Mouse (Mus musculus): ENCODE data around the gene Fam49a. TPM values are rescaled to one million over a fixed set of nuclear protein-coding genes. Genes with fewer than 3 reads are reported as not detected.

Fam49a gene
- total RNA-seq, 1 experiment = 10.1 TPM

- Histone ChIP-seq H3K9ac (ENCODE audit: insufficient read depth, low read depth, low read length, poor library complexity, severe bottlenecking) (no peak overlapping the region), H3K4me1 (ENCODE audit: control insufficient read depth in 2 of 2, insufficient read depth in 2 of 2, low read length in 2 of 2, poor library complexity in 1 of 2) (peaks cover 2 to 20% of the 10 kb centered on the region in 2 experiments; a peak in 3 of 4 replicates), H3K27ac (ENCODE audit: insufficient read depth, low read depth, low read length, poor library complexity, severe bottlenecking) (no peak overlapping the region), H3K36me3 (ENCODE audit: control insufficient read depth, insufficient read depth, low read length, poor library complexity, severe bottlenecking) (no peaks in the 10 kb centered on the region), H3K4me3 (ENCODE audit: insufficient read depth in 1 of 2, low read depth in 1 of 2, low read length in 2 of 2, poor library complexity in 1 of 2, severe bottlenecking in 1 of 2) (no peak overlapping the region), H3K9me3 (ENCODE audit: control insufficient read depth, insufficient read depth, low read depth, low read length) (no peaks in the 10 kb centered on the region)
- TF ChIP-seq HCFC1 (IDR thresholded peaks at IDR 0.05; ENCODE audit: borderline replicate concordance, insufficient read depth, low read length) (no peak), MAFK (IDR thresholded peaks at IDR 0.05; ENCODE audit: insufficient read depth, low read depth, low read length) (no peak), CHD2 (IDR thresholded peaks at IDR 0.05; ENCODE audit: low read depth, low read length) (no peak), ZNF384 (IDR thresholded peaks at IDR 0.05; ENCODE audit: low read depth, low read length) (no peak), ZC3H11A (IDR thresholded peaks at IDR 0.05; ENCODE audit: borderline replicate concordance, low read depth, low read length) (no peak)
- no peak for DNase-seq (ENCODE audit: low read depth, low spot score)
- in situ Hi-C loops (cut with MboI; ENCODE audit: low sequenced_read_pairs in 2 of 2, unreplicated experiment in 2 of 2) = no loop called here
Observed at GRCm38 (mm10) chr12:12287787-12288132, 25.8 kb downstream of the Fam49a start.

GRCm38 (mm10) chr12:12288586-12288985 lies 26.6 kb downstream of the Fam49a start:
- H3K4me3 ChIP-seq (ENCODE audit: insufficient read depth in 1 of 2, low read depth in 1 of 2, low read length in 2 of 2, poor library complexity in 1 of 2, severe bottlenecking in 1 of 2) = no peak overlapping the region
- H3K27ac ChIP-seq (ENCODE audit: insufficient read depth, low read depth, low read length, poor library complexity, severe bottlenecking) = no peak overlapping the region
- H3K9ac ChIP-seq (ENCODE audit: insufficient read depth, low read depth, low read length, poor library complexity, severe bottlenecking) = no peak overlapping the region
- H3K9me3 ChIP-seq (ENCODE audit: control insufficient read depth, insufficient read depth, low read depth, low read length) = no peaks in the 10 kb centered on the region
- in situ Hi-C loops (cut with MboI; ENCODE audit: low sequenced_read_pairs in 2 of 2, unreplicated experiment in 2 of 2) = no loop called here
- no peak for DNase-seq (ENCODE audit: low read depth, low spot score)
- TF ChIP-seq MAFK (IDR thresholded peaks at IDR 0.05; ENCODE audit: insufficient read depth, low read depth, low read length) = no peak
- no peak for TF ChIP-seq CHD2 (IDR thresholded peaks at IDR 0.05; ENCODE audit: low read depth, low read length)
- TF ChIP-seq ZC3H11A (IDR thresholded peaks at IDR 0.05; ENCODE audit: borderline replicate concordance, low read depth, low read length) = no peak
- no peak for TF ChIP-seq ZNF384 (IDR thresholded peaks at IDR 0.05; ENCODE audit: low read depth, low read length)
- no peak for TF ChIP-seq HCFC1 (IDR thresholded peaks at IDR 0.05; ENCODE audit: borderline replicate concordance, insufficient read depth, low read length)
- H3K4me1 ChIP-seq (ENCODE audit: control insufficient read depth in 2 of 2, insufficient read depth in 2 of 2, low read length in 2 of 2, poor library complexity in 1 of 2) = peaks cover 2 to 24% of the 10 kb centered on the region in 2 experiments; a peak in 3 of 4 replicates
- no peaks in the 10 kb centered on the region for H3K36me3 ChIP-seq (ENCODE audit: control insufficient read depth, insufficient read depth, low read length, poor library complexity, severe bottlenecking)

GRCm38 (mm10) chr12:12289636-12290035 lies 27.7 kb downstream of the Fam49a start:
- H3K4me1 ChIP-seq (ENCODE audit: control insufficient read depth in 2 of 2, insufficient read depth in 2 of 2, low read length in 2 of 2, poor library complexity in 1 of 2) = peaks cover 2 to 24% of the 10 kb centered on the region in 2 experiments; a peak in 3 of 4 replicates
- H3K36me3 ChIP-seq (ENCODE audit: control insufficient read depth, insufficient read depth, low read length, poor library complexity, severe bottlenecking) = no peaks in the 10 kb centered on the region
- H3K27ac ChIP-seq (ENCODE audit: insufficient read depth, low read depth, low read length, poor library complexity, severe bottlenecking) = no peak overlapping the region
- TF ChIP-seq HCFC1 (IDR thresholded peaks at IDR 0.05; ENCODE audit: borderline replicate concordance, insufficient read depth, low read length) = no peak
- TF ChIP-seq ZNF384 (IDR thresholded peaks at IDR 0.05; ENCODE audit: low read depth, low read length) = no peak
- no peak for TF ChIP-seq ZC3H11A (IDR thresholded peaks at IDR 0.05; ENCODE audit: borderline replicate concordance, low read depth, low read length)
- no peak for TF ChIP-seq MAFK (IDR thresholded peaks at IDR 0.05; ENCODE audit: insufficient read depth, low read depth, low read length)
- no peak for TF ChIP-seq CHD2 (IDR thresholded peaks at IDR 0.05; ENCODE audit: low read depth, low read length)
- no peak overlapping the region for H3K9ac ChIP-seq (ENCODE audit: insufficient read depth, low read depth, low read length, poor library complexity, severe bottlenecking)
- DNase-seq (ENCODE audit: low read depth, low spot score) = no peak
- H3K9me3 ChIP-seq (ENCODE audit: control insufficient read depth, insufficient read depth, low read depth, low read length) = no peaks in the 10 kb centered on the region
- in situ Hi-C loops (cut with MboI; ENCODE audit: low sequenced_read_pairs in 2 of 2, unreplicated experiment in 2 of 2) = no loop called here
- H3K4me3 ChIP-seq (ENCODE audit: insufficient read depth in 1 of 2, low read depth in 1 of 2, low read length in 2 of 2, poor library complexity in 1 of 2, severe bottlenecking in 1 of 2) = no peak overlapping the region

GRCm38 (mm10) chr12:12292043-12292618 lies 30.2 kb downstream of the Fam49a start:
- Histone ChIP-seq H3K36me3 (ENCODE audit: control insufficient read depth, insufficient read depth, low read length, poor library complexity, severe bottlenecking) (no peaks in the 10 kb centered on the region), H3K4me3 (ENCODE audit: insufficient read depth in 1 of 2, low read depth in 1 of 2, low read length in 2 of 2, poor library complexity in 1 of 2, severe bottlenecking in 1 of 2) (no peak overlapping the region), H3K4me1 (ENCODE audit: control insufficient read depth in 2 of 2, insufficient read depth in 2 of 2, low read length in 2 of 2, poor library complexity in 1 of 2) (peaks cover 2 to 19% of the 10 kb centered on the region in 2 experiments; a peak in 1 of 4 replicates), H3K27ac (ENCODE audit: insufficient read depth, low read depth, low read length, poor library complexity, severe bottlenecking) (no peak overlapping the region), H3K9ac (ENCODE audit: insufficient read depth, low read depth, low read length, poor library complexity, severe bottlenecking) (no peak overlapping the region), H3K9me3 (ENCODE audit: control insufficient read depth, insufficient read depth, low read depth, low read length) (no peaks in the 10 kb centered on the region)
- DNase-seq (ENCODE audit: low read depth, low spot score) = no peak
- in situ Hi-C loops (cut with MboI; ENCODE audit: low sequenced_read_pairs in 2 of 2, unreplicated experiment in 2 of 2) = no loop called here
- TF ChIP-seq CHD2 (IDR thresholded peaks at IDR 0.05; ENCODE audit: low read depth, low read length) (no peak), ZNF384 (IDR thresholded peaks at IDR 0.05; ENCODE audit: low read depth, low read length) (no peak), MAFK (IDR thresholded peaks at IDR 0.05; ENCODE audit: insufficient read depth, low read depth, low read length) (no peak), ZC3H11A (IDR thresholded peaks at IDR 0.05; ENCODE audit: borderline replicate concordance, low read depth, low read length) (no peak), HCFC1 (IDR thresholded peaks at IDR 0.05; ENCODE audit: borderline replicate concordance, insufficient read depth, low read length) (no peak)
